Mouse (Mus musculus) gastrocnemius, postnatal 36 days (tissue): ENCODE results near the gene Prdm12. TPM values are rescaled to one million over a fixed set of nuclear protein-coding genes. Genes with fewer than 3 reads are reported as not detected.

Experiments used
- DNase-seq, 2 experiments: peaks; one replicate each; pipeline ENCODE4 v3.0.0; 2022
- intact Hi-C: fragments of 180-260 bp; cut with DNase I; formaldehyde crosslinking; loops from one replicate; pipeline ENCODE4 v1.15.1; 2025
- long read RNA-seq, 2 experiments: library from polyadenylated mRNA; stranded (forward); transcript quantifications; one replicate each; pipeline ENCODE4 v2.0.0; 2021
- total RNA-seq, 2 experiments: library from RNA; stranded (reverse); gene quantifications; 2 replicates each; pipeline ENCODE4 v1.2.3; 2021

The Prdm12 gene
- total RNA-seq = not detected
- long read RNA-seq, experiment 1 = 0 reads
- long read RNA-seq, experiment 2 = 0 reads

- no peak for DNase-seq
- intact Hi-C loops = no loop called here
These were observed at the start of gene Prdm12 for GRCm38 (mm10) chr2:31639901-31640608. TSS of gene Prdm12 (plus strand) at chr2:31640037.

GRCm38 (mm10) chr2:31591799-31592484 lies 47.9 kb upstream of the Prdm12 start:
- intact Hi-C loops = no loop called here
- DNase-seq = no peak

GRCm38 (mm10) chr2:31607555-31607954 lies 32.3 kb upstream of the Prdm12 start:
- intact Hi-C loops = no loop called here
- DNase-seq = no peak

- intact Hi-C loops = no loop called here
- DNase-seq = no peak
These were observed 30.0 kb upstream of the Prdm12 start for GRCm38 (mm10) chr2:31609859-31610261.

- DNase-seq = no peak
- intact Hi-C loops = no loop called here
These were observed 28.9 kb upstream of the Prdm12 start for GRCm38 (mm10) chr2:31610922-31611321.

GRCm38 (mm10) chr2:31611400-31611799 lies 28.4 kb upstream of the Prdm12 start:
- DNase-seq = no peak
- intact Hi-C loops = no loop called here

- intact Hi-C loops = no loop called here
- DNase-seq = no peak
These were observed 27.2 kb upstream of the Prdm12 start for GRCm38 (mm10) chr2:31612627-31613026.

- intact Hi-C loops = no loop called here
- no peak for DNase-seq
These were observed 26.1 kb upstream of the Prdm12 start for GRCm38 (mm10) chr2:31613781-31614180.

- no peak for DNase-seq
- intact Hi-C loops = no loop called here
These were observed 21.2 kb upstream of the Prdm12 start for GRCm38 (mm10) chr2:31618484-31619161.

GRCm38 (mm10) chr2:31619208-31619607 lies 20.6 kb upstream of the Prdm12 start:
- DNase-seq = no peak
- intact Hi-C loops = no loop called here

GRCm38 (mm10) chr2:31633531-31633930 lies 6.3 kb upstream of the Prdm12 start:
- intact Hi-C loops = no loop called here
- DNase-seq = no peak

GRCm38 (mm10) chr2:31635281-31636137 lies 4.3 kb upstream of the Prdm12 start:
- intact Hi-C loops = loop anchor here (1.0 kb wide), 1 partner anchor 45 kb away; no protein-coding TSS in a partner anchor
- no peak for DNase-seq

- intact Hi-C loops = loop anchor here (1.0 kb wide), 1 partner anchor 44 kb away; no protein-coding TSS in a partner anchor
These were observed 3.6 kb upstream of the Prdm12 start for GRCm38 (mm10) chr2:31636138-31636741.

GRCm38 (mm10) chr2:31636742-31637141 lies 3.1 kb upstream of the Prdm12 start:
- DNase-seq = no peak
- intact Hi-C loops = loop anchor here (1.0 kb wide), 1 partner anchor 44 kb away; no protein-coding TSS in a partner anchor

More at GRCm38 (mm10) chr2:31636138-31636741, 3.6 kb upstream of the Prdm12 start:
- DNase-seq = no peak

GRCm38 (mm10) chr2:31637311-31637710 lies 2.5 kb upstream of the Prdm12 start:
- intact Hi-C loops = no loop called here
- no peak for DNase-seq

GRCm38 (mm10) chr2:31637807-31638206 lies 2.0 kb upstream of the Prdm12 start:
- intact Hi-C loops = no loop called here
- no peak for DNase-seq

GRCm38 (mm10) chr2:31638581-31639465 lies 1.0 kb upstream of the Prdm12 start:
- DNase-seq = no peak
- intact Hi-C loops = no loop called here

GRCm38 (mm10) chr2:31639466-31639760 lies 424 bp upstream of the Prdm12 start:
- no peak for DNase-seq
- intact Hi-C loops = no loop called here
